Mouse (Mus musculus) gastrocnemius, postnatal 4 days (tissue): Measurements from ENCODE around the gene Gdap2. TPM values are rescaled to one million over a fixed set of nuclear protein-coding genes. Genes with fewer than 3 reads are reported as not detected.

Experiments
- DNase-seq, 2 experiments: peaks; one replicate each; pipeline ENCODE4 v3.0.0; 2021 to 2022; ENCODE audit warnings: low spot score in 2 of 2, mixed read lengths in 2 of 2
- long read RNA-seq, 2 experiments: library from polyadenylated mRNA; stranded (forward); transcript quantifications; one replicate each; pipeline ENCODE4 v2.0.0; 2021
- total RNA-seq, 2 experiments: library from RNA; stranded (reverse); gene quantifications; 2 replicates each; pipeline ENCODE4 v1.2.3; 2021

The Gdap2 gene
- total RNA-seq: 10 to 100 TPM in 1 of 2 experiments, 1 to 10 TPM in 1; 9.4 to 11.3 TPM
- long read RNA-seq, experiment 1, transcript Gdap2-201 (14 exons, 3,008 nt): major isoform, 10 of 12 reads
- long read RNA-seq, experiment 1, partial matches to known transcripts: 0 of 12 reads
- long read RNA-seq, experiment 1, other reads (novel, unspliced or antisense): 2 of 12 reads
- long read RNA-seq, experiment 2, partial matches to known transcripts: 2 of 10 reads
- long read RNA-seq, experiment 2, other reads (novel, unspliced or antisense): 3 of 10 reads

DNA sequence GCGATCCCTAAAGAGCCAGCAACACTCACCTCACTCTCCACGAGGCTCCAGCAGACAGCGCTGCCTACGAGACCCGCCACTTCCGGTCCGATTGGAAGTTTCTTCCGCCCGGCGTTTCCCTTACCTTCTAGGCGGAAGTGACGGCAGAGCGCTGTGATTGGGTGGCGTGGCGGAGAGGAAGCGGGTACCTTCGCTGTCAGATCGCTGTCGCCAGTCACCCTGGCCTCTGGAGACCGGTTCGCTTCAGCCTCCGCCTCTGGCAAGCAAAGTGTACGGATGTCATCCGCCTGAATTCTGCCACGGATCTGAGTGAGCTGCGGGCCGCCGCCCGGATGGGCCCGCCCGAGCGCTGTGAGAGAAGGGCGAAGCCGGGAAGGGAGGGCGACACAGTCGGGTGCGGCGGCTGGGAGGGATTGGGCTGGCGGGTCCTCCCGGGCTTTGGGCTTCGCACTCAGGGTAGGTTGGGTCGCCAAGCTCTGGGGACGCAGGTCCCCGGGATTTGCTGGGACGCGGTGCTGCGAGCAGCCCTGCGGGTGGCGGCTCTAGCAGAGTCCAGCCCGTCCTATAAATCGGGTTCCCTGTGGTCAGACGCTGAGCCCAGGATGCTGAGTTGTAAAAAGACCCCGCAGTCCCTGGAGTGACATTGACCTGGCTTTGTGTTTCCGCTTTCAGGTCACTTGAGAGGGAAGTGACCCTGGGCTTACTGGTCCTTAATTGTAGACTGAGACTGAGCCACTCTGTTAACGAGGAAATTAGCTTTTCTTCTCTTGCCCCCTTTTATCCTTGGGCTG, at the start of gene Gdap2, which contains the start of gene Wdr3:
Gdap2 (plus strand) TSS at position 67 of the 791 bp plus-strand sequence.
Wdr3 (minus strand) TSS at position 93 of the 791 bp plus-strand sequence.
- DNase-seq: peak; percentile 86 to 94

DNA sequence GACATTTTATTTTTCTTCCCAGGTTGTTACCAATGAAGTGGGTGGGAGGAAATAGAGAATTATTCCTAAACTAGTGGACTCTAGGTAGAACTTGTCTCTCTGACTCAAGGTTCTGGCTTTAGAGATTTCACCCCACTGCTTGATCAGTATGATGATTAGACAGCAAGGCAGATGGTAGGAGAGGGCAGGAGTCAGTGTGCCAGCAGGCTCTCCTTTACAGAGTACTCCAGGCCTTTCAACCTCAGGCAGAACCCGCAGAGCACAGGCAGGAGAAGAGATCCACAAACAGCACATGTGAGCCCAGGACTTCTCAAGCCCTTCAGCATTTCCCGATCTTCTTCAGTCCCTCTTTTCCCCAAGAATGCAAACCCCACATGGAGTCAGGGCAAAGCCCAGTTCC, 43.5 kb upstream of the Gdap2 start:
- no peak for DNase-seq

DNA sequence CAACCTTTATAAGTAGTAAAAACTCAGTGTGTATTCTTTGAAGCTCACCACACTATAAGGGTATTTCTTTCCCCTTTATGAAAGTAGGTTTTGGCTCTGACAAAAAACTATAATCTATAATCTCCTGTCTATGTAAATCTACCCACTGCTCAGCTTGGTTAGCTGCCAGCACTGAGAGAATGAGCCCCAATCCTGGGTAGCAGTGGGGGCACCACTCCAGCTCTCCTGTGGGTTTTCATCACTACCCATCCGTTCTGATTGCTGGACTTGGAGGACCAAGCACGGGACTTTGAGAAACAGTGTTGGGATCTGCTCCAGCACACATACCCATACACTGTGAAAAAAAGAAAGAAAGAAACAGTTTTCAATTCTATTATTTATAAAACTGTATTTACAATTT, 40.2 kb upstream of the Gdap2 start:
- DNase-seq: no peak

DNA sequence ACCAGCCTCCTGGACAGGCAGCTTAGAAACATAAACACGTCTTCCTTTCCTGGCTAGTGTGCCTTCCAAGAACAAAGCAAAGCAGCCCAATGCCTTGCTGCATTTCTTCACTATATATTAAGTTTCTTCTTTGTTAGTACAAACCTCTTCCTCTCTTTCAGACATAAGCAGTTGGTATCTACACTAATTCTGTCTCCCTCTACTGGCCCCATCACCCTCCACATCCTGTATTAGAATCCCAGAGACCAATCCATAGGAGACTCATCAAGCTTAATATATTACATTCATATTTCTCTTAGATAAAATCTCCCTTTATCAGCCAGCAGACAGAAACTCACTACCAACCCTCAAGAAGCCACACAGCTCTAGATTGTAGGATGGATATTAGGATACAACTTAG, 39.7 kb upstream of the Gdap2 start:
- DNase-seq: no peak

DNA sequence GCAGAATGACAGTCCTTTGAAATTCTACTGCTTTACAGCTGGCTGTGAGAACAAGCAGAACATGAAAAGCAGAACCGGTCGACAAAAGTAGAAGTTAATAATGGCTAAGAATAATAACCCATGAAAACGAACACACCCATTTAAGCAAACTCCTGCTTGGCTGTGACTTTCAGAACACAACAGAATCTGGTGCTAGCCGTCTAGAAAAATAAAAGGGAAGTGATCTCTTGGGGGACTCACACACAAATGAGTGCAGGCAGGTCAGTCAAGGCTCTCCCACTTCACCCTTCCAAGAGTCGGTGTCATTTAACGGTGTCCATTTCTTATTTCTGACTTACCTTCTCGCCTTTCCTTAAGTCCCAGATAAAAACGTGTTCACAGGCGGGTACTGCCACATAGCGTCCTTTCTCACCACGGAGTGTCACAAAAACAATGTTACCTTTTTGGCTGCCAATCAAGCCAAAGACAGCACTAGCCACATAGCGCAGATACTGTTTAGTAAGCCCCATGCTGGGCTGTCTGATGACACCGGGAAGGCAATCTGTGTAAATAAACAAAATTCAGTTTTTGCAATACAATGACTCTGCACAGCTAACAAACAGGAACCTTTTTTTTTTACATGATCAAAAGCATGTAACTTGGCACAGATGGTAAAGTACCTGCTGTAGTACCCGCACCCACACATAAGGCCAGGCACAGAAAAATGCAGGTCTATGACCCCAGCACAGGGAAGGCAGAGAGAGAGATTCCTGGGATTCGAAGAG, 1.3 kb upstream of the Gdap2 start:
- DNase-seq: no peak

DNA sequence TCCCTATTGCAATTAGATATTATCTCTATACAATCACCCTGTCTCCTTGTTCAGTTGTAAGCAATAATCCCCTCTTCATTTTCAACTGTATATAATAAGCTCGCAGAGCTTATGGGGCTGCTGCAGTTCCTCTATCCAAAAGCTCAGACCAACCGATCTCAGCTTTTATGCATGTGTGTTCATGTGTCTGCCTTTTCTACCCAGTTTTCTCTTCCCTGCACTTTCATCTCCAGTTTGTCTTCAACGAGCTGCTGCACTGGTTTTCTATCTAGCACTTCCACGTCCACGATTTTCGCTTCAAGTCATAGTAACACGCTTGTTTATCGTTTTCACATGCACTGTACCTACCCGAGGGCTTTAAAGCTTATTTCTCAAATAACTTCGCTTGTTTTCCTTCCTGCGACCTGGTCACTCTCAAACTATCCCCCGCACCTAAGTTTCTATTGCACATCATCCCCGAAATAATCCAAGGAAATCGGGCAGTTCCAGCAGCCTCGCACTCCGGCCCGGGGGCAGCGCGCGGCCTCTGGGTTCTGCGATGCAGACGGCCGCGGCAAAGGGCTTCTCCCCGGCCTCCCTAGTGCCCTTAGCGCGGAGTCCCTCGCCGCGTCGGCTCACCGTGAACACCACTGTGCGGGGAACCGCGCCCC, 391 bp upstream of the Gdap2 start:
- DNase-seq: no peak

DNA sequence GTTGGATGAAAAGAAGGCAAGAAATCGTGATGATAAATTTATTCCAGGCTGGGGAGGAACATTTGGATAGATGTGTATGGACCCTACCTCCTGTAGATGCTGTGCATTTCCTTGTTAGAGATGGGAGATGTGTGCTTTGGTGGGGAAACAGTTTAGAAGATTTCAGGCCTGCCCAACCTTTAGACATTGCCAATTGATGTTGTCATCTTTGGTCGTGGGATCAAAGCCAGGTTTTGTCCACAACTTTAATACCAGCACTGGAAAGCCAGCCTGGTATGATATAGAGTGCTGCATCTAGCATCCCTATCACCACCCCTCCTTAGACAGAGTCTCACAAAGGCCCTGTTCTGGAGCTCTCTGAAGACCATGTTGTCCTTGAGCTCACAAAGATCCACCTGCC, 1.4 kb downstream of the Gdap2 start:
- DNase-seq: no peak

DNA sequence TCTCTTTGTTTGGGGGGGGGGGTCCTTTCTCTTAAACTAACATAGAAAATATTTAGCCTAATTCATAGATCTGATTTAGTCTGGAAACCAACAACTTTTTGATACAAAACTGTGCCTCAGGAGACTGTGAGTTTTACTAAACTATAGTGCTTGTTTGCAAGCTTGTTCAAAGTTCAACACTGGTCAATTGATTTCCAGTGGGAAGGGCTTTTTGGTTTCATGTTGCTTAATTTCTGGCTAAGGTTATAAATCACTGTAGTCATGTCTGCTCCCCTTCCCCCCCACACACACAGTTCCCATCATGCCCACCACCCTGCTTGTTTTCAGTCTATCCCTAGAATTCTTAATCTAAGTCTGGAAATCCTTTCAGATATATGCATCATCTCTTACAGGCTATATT, 2.8 kb downstream of the Gdap2 start:
- DNase-seq: no peak

DNA sequence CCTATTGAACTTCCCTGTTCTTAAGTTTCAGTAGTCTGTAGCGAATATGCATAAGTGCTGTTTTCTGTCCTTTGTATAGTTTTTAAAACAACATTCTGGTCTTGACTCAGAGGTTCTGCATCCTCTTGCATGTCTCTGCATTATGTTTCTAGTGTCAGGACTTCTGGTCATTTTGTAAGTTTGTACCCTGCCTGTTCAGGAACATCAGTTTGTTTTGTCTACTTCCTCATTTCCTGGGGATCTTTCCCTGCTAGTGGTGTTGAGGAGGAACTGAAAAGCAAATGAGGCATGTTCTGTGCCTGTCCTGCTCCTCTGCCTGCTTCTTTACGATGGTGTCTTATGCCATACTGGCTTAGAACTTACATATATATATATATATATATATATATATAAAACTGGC, 13.8 kb downstream of the Gdap2 start:
- no peak for DNase-seq

DNA sequence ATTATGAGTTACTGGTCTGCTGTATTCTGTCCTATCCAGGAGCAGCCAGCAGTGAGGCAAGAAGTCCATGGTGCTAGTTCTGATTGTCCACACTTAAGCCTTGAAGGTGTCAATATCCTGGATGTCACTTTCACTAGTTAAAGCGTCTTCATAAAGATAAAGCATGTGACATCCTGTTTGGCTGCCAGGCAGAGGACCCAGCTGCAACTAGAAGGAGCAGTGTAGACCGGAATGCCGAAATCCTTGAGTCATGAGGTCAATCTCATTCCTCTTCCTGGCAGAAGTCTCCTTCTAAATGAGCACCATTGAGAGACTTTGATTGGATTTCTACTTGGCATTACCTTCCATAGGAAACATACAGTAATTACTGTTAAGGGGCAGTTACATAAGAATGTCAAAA, 18.3 kb downstream of the Gdap2 start:
- no peak for DNase-seq

DNA sequence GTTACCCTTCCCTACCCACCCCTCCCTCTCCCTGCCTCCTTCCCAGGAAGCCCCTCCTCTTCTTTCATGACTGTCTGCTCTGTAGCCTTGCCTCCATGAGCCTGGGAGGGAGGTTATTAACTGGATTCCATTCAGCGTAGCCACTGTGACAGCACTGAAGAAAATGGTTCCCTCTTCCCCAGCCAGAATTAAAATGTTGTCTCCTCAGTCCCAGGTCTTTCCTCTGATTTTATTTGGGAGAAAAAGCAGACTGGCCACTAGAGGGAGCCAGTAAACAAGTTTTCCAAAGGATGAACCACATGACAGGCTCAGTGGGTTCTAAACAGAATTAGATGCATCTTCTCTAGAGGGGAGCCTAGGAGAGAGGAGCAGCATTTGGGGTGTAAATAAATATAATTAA, 27.3 kb downstream of the Gdap2 start:
- peak; percentile 37 to 56 for DNase-seq

DNA sequence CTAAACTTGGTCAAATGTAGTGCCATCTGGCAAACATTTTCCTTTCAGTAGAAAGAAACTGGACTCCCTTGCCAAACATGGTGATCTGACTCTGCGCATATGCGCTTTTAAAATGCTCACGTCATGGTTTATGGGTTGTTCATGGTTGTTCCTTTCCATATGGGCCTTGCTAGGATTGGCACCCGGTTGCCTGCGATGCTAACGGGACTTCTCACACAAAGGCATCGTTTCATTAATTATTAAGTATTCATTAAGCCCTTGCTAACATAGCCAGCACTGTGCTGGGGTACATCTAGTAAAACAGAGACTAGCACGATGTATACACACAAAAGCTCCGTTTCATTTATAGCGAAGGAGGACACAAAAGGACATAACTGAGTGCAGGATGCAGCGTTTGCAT, 27.7 kb downstream of the Gdap2 start:
- DNase-seq: no peak

DNA sequence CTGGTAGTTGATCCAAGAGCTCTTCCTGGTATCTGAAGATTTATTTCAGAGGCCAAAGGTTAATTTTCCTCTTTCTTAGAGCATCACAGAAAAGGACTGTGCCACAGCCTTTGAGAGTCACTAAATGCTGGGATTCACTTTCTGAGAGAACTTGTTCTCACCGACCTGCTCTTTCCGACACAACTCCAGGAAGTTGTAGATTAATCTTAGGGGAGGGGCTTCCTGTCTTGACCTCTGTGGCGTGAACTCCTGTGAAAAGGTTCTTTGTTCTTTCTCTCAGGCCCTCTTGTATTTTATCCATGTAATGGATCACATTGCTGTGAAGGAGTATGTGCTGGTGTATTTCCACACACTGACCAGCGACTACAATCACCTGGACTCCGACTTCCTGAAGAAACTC, 32.0 kb downstream of the Gdap2 start:
- no peak for DNase-seq

DNA sequence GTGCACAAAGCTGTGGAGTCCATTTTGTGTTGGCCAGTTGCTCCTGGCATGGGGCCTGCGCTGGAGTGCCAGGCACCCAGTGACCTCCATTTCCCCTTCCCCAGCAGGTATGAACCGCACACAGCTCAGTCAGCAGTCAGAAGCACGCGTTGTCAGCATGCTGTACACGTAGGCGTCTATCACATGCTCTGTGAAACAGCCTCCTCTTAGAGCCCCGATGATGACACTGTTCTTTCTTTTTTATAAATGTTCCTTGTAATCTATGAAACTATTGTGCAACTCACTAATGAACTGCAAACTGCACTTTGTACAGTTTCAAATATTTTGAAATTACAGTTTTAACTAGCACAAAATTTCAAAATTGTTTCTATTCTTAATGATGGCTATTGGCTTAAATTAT, 39.4 kb downstream of the Gdap2 start:
- no peak for DNase-seq

DNA sequence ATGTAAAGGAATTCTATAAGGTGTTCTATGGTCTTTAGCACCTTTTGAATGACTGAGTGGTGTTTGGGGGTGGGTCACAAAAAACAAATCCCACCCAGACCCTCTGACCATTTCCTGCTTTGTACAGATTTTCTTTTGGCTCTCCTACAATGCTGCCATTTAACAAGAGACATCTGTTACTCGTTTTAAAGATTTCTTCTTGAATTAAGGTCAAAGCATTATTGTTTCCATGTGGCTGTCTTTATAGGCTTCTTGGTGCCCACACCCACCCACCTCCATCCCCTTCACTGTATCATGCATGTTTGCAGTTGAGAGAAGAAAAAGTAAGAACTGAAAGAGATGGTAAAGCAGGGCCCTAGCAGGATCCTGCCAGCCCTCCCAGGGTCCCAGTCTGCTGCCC, 44.8 kb downstream of the Gdap2 start:
- no peak for DNase-seq

DNA sequence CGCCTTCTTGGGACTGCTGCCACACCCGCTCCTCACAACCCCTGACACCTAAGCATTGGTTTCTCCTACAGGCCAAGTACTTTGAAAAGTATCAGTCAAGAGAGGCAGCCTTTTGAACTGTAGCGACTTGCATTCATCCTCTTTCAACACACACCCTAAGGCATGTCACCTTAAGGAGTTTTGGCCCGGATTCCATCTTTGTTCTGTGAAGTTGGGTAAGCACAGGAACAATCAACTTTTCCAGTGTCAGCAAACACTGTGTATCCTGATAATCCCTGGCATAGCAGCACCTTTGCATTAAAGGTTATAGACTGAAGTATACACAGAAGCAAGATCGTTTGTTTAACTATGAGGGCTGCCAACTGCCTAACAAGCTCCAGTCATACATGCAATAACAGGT, 53.3 kb downstream of the Gdap2 start:
- no peak for DNase-seq

DNA sequence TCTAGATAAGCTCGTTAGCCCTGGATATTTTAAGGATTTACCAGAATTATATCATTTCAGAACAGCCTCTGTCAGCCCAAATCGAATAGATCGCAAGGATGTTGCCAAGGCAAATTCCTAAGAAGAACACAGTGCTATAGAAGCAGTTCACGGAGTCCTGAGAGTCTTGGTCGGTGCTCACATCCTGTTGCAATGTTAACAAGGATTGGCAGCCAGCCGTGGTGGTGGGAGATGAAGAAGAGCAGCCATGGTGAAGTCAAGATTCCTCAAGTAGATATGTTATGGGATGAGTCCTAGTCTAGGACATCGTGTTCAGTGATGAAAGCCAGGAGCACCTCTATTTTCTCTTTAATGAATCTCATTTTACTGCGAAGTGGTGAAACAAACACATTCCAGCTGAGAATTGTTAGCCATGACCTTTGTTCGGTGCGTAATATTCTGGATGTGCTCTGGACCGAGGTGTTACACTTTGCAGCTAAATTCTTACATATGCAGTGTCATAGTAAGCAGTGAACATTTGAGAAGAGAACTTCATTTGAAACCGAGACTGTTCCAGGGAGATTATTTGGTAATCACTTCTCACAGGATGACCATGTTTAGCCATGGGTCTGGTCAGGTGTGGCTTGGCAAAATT, 63.3 kb downstream of the Gdap2 start:
- no peak for DNase-seq

DNA sequence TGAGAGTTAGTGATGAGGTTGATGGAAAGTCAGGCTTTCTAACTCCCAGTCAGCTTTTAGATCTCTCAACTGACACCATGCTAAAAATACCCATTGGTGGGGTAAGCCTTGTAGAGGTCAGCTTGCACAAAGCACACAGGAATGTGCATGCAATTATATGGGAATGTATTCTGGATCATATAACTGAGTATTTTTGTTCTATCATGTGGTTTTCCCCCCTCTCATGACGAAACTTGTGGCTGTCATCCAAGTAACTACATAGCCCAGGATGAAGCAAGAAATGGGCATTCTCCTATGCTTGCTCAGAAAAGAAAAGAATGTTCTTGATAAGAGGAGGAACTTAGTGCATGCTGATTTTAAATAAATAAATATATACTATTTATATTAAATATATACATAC, 65.3 kb downstream of the Gdap2 start:
- DNase-seq: no peak

DNA sequence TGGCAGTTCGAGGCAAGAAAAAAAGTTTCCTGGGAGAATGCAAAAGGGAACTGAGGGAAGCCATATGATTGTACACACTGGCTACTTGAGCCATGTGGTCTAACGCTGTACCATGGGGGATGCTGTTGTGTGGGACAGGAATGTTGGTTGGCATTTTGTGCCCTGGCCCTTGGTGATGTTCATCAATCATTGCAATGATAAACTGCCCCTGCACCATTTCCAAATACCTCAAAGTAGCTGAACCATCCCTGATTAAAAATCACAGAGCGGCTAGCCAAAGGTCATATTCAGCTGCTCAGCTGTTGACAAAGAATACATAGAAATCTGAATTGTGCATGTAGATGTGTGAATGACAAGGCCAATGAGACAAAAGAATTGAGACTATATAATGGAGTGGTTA, 66.8 kb downstream of the Gdap2 start:
- DNase-seq: no peak

DNA sequence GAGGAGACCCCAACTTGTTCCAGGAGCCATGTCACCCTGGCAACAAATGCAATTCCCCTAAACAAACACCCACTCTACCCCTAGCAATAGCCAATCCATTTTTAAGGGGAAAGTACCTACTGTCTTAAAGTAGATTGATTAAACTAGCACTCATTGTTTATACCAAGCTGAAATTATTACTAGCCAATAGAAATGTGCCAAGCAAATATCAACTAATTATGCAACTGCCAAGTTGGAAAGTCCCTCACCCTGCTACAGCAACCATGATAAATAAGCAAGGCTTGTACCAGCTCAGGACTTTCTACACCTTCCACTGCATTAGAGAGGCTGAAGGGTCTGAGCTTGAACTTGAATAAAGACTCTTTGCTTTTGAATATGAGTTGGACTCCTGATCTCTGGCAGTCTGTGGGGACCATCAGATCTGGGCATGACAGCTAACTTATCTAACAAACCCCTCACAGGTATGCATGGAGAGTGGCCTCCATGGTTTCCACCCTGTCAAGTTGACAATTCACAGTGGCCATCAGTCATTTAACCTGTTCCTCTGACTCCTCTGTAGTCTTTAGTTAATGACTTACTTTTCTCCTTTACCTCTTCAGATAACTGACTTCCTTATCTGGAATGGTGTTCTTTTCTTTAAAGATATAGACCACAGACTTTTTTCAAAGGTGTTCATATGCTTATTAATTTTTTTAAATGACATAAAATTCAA, 74.7 kb downstream of the Gdap2 start:
- DNase-seq: no peak
